Mouse (Mus musculus): ENCODE measurements around the gene Fhl2.

- TF ChIP-seq CTCF (IDR thresholded peaks at IDR 0.05; ENCODE audit: low read depth, low read length): no peak
- TF ChIP-seq POLR2A (IDR thresholded peaks at IDR 0.05; ENCODE audit: extremely low read depth, insufficient read depth, low read length): no peak
Observed at GRCm38 (mm10) chr1:43223097-43223496, 26.3 kb upstream of the Fhl2 start.
